Mouse (Mus musculus): ENCODE results near the gene Mtfr1l. TPM values are rescaled to one million over a fixed set of nuclear protein-coding genes. Genes with fewer than 3 reads are reported as not detected.

The Mtfr1l gene
- total and polyA plus RNA-seq, 3 experiments, result 52.0 to 88.3 TPM; not detected in 1

DNA sequence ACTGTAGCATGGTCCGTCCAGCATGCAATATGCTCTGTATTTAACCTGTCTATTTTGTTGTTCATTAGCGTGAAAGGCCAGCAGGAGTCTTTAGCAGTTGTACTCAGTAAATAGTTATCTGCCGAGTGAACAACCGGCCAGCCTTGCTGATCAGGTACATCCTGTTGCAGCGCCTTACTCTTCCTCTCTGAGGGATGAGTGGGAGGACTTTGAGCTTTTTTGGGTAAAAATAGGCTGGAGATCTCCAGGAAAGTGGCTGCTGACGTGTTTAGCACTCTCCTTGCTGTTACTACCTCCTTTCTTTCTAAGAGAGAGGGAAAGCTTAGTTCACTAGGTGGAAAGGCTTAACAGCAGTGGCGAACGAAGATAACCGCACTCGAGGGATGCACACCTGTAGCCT is 17.5 kb downstream of the Mtfr1l start:
- Histone ChIP-seq H3K27me3 (ENCODE audit: control insufficient read depth in 1 of 2, insufficient read depth in 2 of 2, low read length in 2 of 2) (no peaks in the 10 kb centered on the region), H3K36me3 (ENCODE audit: control insufficient read depth in 1 of 2, insufficient read depth in 2 of 2, low read length in 2 of 2) (peaks cover 1 to 11% of the 10 kb centered on the region in 2 experiments), H3K9ac (ENCODE audit: control insufficient read depth, low read depth, low read length, poor library complexity, severe bottlenecking) (no peak overlapping the region), H3K4me3 (ENCODE audit: control insufficient read depth in 1 of 2, insufficient read depth in 1 of 2, low read depth in 2 of 2, low read length in 2 of 2) (no peak overlapping the region), H3K9me3 (replicated peaks; ENCODE audit: insufficient read depth, low read length) (no peaks in the 10 kb centered on the region), H3K27ac (ENCODE audit: control insufficient read depth, low read depth, low read length) (no peak overlapping the region), H3K79me2 (ENCODE audit: control insufficient read depth, insufficient read depth, low read length, poor library complexity) (peaks cover 16% of the 10 kb centered on the region; the same call in 1 of the 2 replicates), H3K4me1 (ENCODE audit: control insufficient read depth in 1 of 2, insufficient read depth in 2 of 2, low read length in 2 of 2) (peaks cover 9 to 11% of the 10 kb centered on the region in 2 experiments)
- no peak for TF ChIP-seq MAZ (IDR thresholded peaks at IDR 0.05; ENCODE audit: low read depth, low read length)
- TF ChIP-seq ZNF384 (IDR thresholded peaks at IDR 0.05; ENCODE audit: low read depth, low read length), result no peak
- TF ChIP-seq TBP (IDR thresholded peaks at IDR 0.05; ENCODE audit: low read depth, low read length), result no peak
- no peak for TF ChIP-seq MEF2A (IDR thresholded peaks at IDR 0.05; ENCODE audit: extremely low read depth, insufficient replicate concordance, low read depth, low read length, poor library complexity, severe bottlenecking)
- TF ChIP-seq POLR2A (IDR thresholded peaks at IDR 0.05; ENCODE audit: control insufficient read depth in 1 of 2, insufficient read depth in 1 of 2, low read depth in 1 of 2, low read length in 2 of 2, poor library complexity in 1 of 2), result no peak
- no peak for TF ChIP-seq CTCF (IDR thresholded peaks at IDR 0.05 in 2 of 3, conservative IDR thresholded peaks at IDR 0.05 in 1 of 3; ENCODE audit: control insufficient read depth in 1 of 3, insufficient read depth in 1 of 3, low read depth in 2 of 3, low read length in 3 of 3, poor library complexity in 1 of 3, severe bottlenecking in 1 of 3)
- no peak for TF ChIP-seq HCFC1 (IDR thresholded peaks at IDR 0.05; ENCODE audit: low read depth, low read length)
- TF ChIP-seq UBTF (IDR thresholded peaks at IDR 0.05; ENCODE audit: borderline replicate concordance, insufficient read depth, low read depth, low read length), result no peak
- TF ChIP-seq ZC3H11A (IDR thresholded peaks at IDR 0.05; ENCODE audit: low read depth, low read length), result no peak
- no peak for TF ChIP-seq RAD21 (IDR thresholded peaks at IDR 0.05; ENCODE audit: low read depth, low read length)
- no peak for TF ChIP-seq EP300 (IDR thresholded peaks at IDR 0.05; ENCODE audit: low read depth in 1 of 2, low read length in 2 of 2)
- TF ChIP-seq GATA1 (IDR thresholded peaks at IDR 0.05; ENCODE audit: low read depth, low read length), result no peak
- TF ChIP-seq RCOR1 (IDR thresholded peaks at IDR 0.05; ENCODE audit: low read depth, low read length), result no peak
- TF ChIP-seq NRF1 (IDR thresholded peaks at IDR 0.05; ENCODE audit: insufficient read depth, low read depth, low read length, poor library complexity, severe bottlenecking), result no peak
- no peak for TF ChIP-seq TCF12 (IDR thresholded peaks at IDR 0.05; ENCODE audit: low read depth, low read length)
- no peak for TF ChIP-seq USF1 (IDR thresholded peaks at IDR 0.05; ENCODE audit: low read depth, low read length)
- TF ChIP-seq BHLHE40 (IDR thresholded peaks at IDR 0.05; ENCODE audit: borderline replicate concordance, low read depth, low read length), result no peak
- TF ChIP-seq ETS1 (IDR thresholded peaks at IDR 0.05; ENCODE audit: low read depth, low read length), result no peak
- no peak for TF ChIP-seq NELFE (IDR thresholded peaks at IDR 0.05; ENCODE audit: low read depth, low read length)
- DNase-seq (ENCODE audit: low read depth, low spot score), result no peak

DNA sequence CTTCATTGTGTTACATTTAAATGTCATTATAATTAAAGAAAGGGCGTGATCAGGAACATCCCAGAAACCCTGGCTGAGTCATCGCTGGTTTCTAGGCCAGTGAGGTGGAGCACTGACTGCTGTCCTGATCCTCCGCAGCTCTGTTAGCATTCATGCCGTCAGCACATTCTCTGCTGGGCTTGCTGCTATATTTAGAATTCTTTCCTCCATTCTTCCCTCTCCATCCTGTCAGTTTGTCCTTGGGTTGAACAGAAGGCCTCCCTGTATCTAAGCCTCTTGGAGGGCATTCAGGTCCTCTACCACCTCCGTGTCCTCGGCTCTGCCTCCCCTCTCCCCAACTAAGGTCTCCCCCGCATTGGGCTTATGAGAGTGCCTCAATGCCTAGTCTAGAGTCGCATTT is 18.2 kb downstream of the Mtfr1l start:
- Histone ChIP-seq H3K27ac (ENCODE audit: control insufficient read depth, low read depth, low read length) (no peak overlapping the region), H3K79me2 (ENCODE audit: control insufficient read depth, insufficient read depth, low read length, poor library complexity) (peaks cover 17% of the 10 kb centered on the region), H3K36me3 (ENCODE audit: control insufficient read depth in 1 of 2, insufficient read depth in 2 of 2, low read length in 2 of 2) (peaks cover 0 to 12% of the 10 kb centered on the region in 2 experiments; a peak in 3 of 4 replicates), H3K9ac (ENCODE audit: control insufficient read depth, low read depth, low read length, poor library complexity, severe bottlenecking) (no peak overlapping the region), H3K4me3 (ENCODE audit: control insufficient read depth in 1 of 2, insufficient read depth in 1 of 2, low read depth in 2 of 2, low read length in 2 of 2) (no peak overlapping the region), H3K4me1 (ENCODE audit: control insufficient read depth in 1 of 2, insufficient read depth in 2 of 2, low read length in 2 of 2) (peaks cover 9 to 11% of the 10 kb centered on the region in 2 experiments), H3K27me3 (ENCODE audit: control insufficient read depth in 1 of 2, insufficient read depth in 2 of 2, low read length in 2 of 2) (no peaks in the 10 kb centered on the region), H3K9me3 (replicated peaks; ENCODE audit: insufficient read depth, low read length) (no peaks in the 10 kb centered on the region)
- DNase-seq (ENCODE audit: low read depth, low spot score), result no peak
- TF ChIP-seq ZNF384 (IDR thresholded peaks at IDR 0.05; ENCODE audit: low read depth, low read length), result no peak
- no peak for TF ChIP-seq TBP (IDR thresholded peaks at IDR 0.05; ENCODE audit: low read depth, low read length)
- TF ChIP-seq CTCF (IDR thresholded peaks at IDR 0.05 in 2 of 3, conservative IDR thresholded peaks at IDR 0.05 in 1 of 3; ENCODE audit: control insufficient read depth in 1 of 3, insufficient read depth in 1 of 3, low read depth in 2 of 3, low read length in 3 of 3, poor library complexity in 1 of 3, severe bottlenecking in 1 of 3), result no peak
- TF ChIP-seq USF1 (IDR thresholded peaks at IDR 0.05; ENCODE audit: low read depth, low read length), result no peak
- no peak for TF ChIP-seq EP300 (IDR thresholded peaks at IDR 0.05; ENCODE audit: low read depth in 1 of 2, low read length in 2 of 2)
- TF ChIP-seq MXI1 (IDR thresholded peaks at IDR 0.05; ENCODE audit: low read depth, low read length), result no peak
- no peak for TF ChIP-seq TAL1 (IDR thresholded peaks at IDR 0.05; ENCODE audit: low read length)
- TF ChIP-seq MAX (IDR thresholded peaks at IDR 0.05; ENCODE audit: low read length), result no peak
- TF ChIP-seq HCFC1 (IDR thresholded peaks at IDR 0.05; ENCODE audit: low read depth, low read length), result no peak
- no peak for TF ChIP-seq MAFK (IDR thresholded peaks at IDR 0.05; ENCODE audit: borderline replicate concordance, low read depth, low read length)
- no peak for TF ChIP-seq TCF12 (IDR thresholded peaks at IDR 0.05; ENCODE audit: low read depth, low read length)
- TF ChIP-seq MYB (IDR thresholded peaks at IDR 0.05; ENCODE audit: low read depth, low read length), result no peak
- no peak for TF ChIP-seq RAD21 (IDR thresholded peaks at IDR 0.05; ENCODE audit: low read depth, low read length)
- TF ChIP-seq BHLHE40 (IDR thresholded peaks at IDR 0.05; ENCODE audit: borderline replicate concordance, low read depth, low read length), result no peak
- TF ChIP-seq ELF1 (IDR thresholded peaks at IDR 0.05; ENCODE audit: low read depth, low read length), result no peak
- TF ChIP-seq ZKSCAN1 (IDR thresholded peaks at IDR 0.05; ENCODE audit: low read depth, low read length), result no peak
- TF ChIP-seq ZMIZ1 (IDR thresholded peaks at IDR 0.05; ENCODE audit: low read depth, low read length), result no peak
- no peak for TF ChIP-seq MAZ (IDR thresholded peaks at IDR 0.05; ENCODE audit: low read depth, low read length)
- TF ChIP-seq E2F4 (IDR thresholded peaks at IDR 0.05; ENCODE audit: borderline replicate concordance, low read depth, low read length), result no peak
- TF ChIP-seq USF2 (IDR thresholded peaks at IDR 0.05; ENCODE audit: borderline replicate concordance in 1 of 2, insufficient read depth in 1 of 2, low read depth in 1 of 2, low read length in 2 of 2), result no peak

Data from MEL (cell line).